Mouse (Mus musculus): Measurements from ENCODE around the gene Tenm3. TPM values are rescaled to one million over a fixed set of nuclear protein-coding genes. Genes with fewer than 3 reads are reported as not detected.

Gene Tenm3
- polyA plus RNA-seq, 1 experiment from 2014 or later: 47.0 TPM

GRCm38 (mm10) chr8:48776081-48776480 lies 67.7 kb downstream of the Tenm3 start:
- Histone ChIP-seq H3K27me3 (ENCODE audit: control insufficient read depth, insufficient read depth, low read length) (no peaks in the 10 kb centered on the region), H3K36me3 (replicated peaks; ENCODE audit: control insufficient read depth, insufficient read depth, low read depth, low read length) (no peaks in the 10 kb centered on the region), H3K4me3 (ENCODE audit: low read depth, low read length) (no peak overlapping the region), H3K9ac (replicated peaks; ENCODE audit: low read length) (no peak overlapping the region), H3K4me2 (ENCODE audit: low read depth, low read length) (no peak overlapping the region), H3K9me3 (replicated peaks; ENCODE audit: control insufficient read depth, low read length) (no peaks in the 10 kb centered on the region), H3K4me1 (ENCODE audit: control insufficient read depth, insufficient read depth, low read length) (no peaks in the 10 kb centered on the region), H3K27ac (replicated peaks; ENCODE audit: low read depth, low read length) (no peak overlapping the region)
- peak; percentile 62 for DNase-seq (ENCODE audit: low spot score)
- 0 out of 2 replicates have a peak, but pooled peaks have one; percentile 42 for ATAC-seq (replicated peaks; ENCODE audit: insufficient number of reproducible peaks, low FRiP score, low TSS enrichment, low read depth)
- WGBS: 43% methylated on average over 9 of the region's 9 CpGs

- H3K4me3 ChIP-seq (ENCODE audit: low read depth, low read length): no peak overlapping the region
- no peaks in the 10 kb centered on the region for H3K9me3 ChIP-seq (replicated peaks; ENCODE audit: control insufficient read depth, low read length)
- 10% methylated on average over 9 of the region's 9 CpGs for WGBS
- ATAC-seq (replicated peaks; ENCODE audit: insufficient number of reproducible peaks, low FRiP score, low TSS enrichment, low read depth): peak; percentile 64
- no peaks in the 10 kb centered on the region for H3K36me3 ChIP-seq (replicated peaks; ENCODE audit: control insufficient read depth, insufficient read depth, low read depth, low read length)
- H3K27ac ChIP-seq (replicated peaks; ENCODE audit: low read depth, low read length): 0 out of 2 replicates have a peak overlapping the region, but pooled peaks have one; percentile 61
- H3K27me3 ChIP-seq (ENCODE audit: control insufficient read depth, insufficient read depth, low read length): no peaks in the 10 kb centered on the region
- H3K4me1 ChIP-seq (ENCODE audit: control insufficient read depth, insufficient read depth, low read length): no peaks in the 10 kb centered on the region
- DNase-seq (ENCODE audit: low spot score): peak; percentile 61
- peak overlapping the region; percentile 17; the same call in 1 of the 2 replicates for H3K4me2 ChIP-seq (ENCODE audit: low read depth, low read length)
- H3K9ac ChIP-seq (replicated peaks; ENCODE audit: low read length): peak overlapping the region; percentile 39; the same call in 1 of the 2 replicates
Observed at GRCm38 (mm10) chr8:48775531-48776037, 68.2 kb downstream of the Tenm3 start.

GRCm38 (mm10) chr8:48774837-48775236 lies 68.9 kb downstream of the Tenm3 start:
- H3K4me3 ChIP-seq (ENCODE audit: low read depth, low read length): no peak overlapping the region
- WGBS: 22% methylated on average over 4 of the region's 4 CpGs
- H3K4me2 ChIP-seq (ENCODE audit: low read depth, low read length): no peak overlapping the region
- ATAC-seq (replicated peaks; ENCODE audit: insufficient number of reproducible peaks, low FRiP score, low TSS enrichment, low read depth) (peak; percentile 14; the same call in 1 of the 2 replicates), DNase-seq (ENCODE audit: low spot score) (peak; percentile 51)
- no peaks in the 10 kb centered on the region for H3K4me1 ChIP-seq (ENCODE audit: control insufficient read depth, insufficient read depth, low read length)
- H3K27me3 ChIP-seq (ENCODE audit: control insufficient read depth, insufficient read depth, low read length): no peaks in the 10 kb centered on the region
- H3K27ac ChIP-seq (replicated peaks; ENCODE audit: low read depth, low read length): no peak overlapping the region
- no peak overlapping the region for H3K9ac ChIP-seq (replicated peaks; ENCODE audit: low read length)
- no peaks in the 10 kb centered on the region for H3K36me3 ChIP-seq (replicated peaks; ENCODE audit: control insufficient read depth, insufficient read depth, low read depth, low read length)
- no peaks in the 10 kb centered on the region for H3K9me3 ChIP-seq (replicated peaks; ENCODE audit: control insufficient read depth, low read length)

DNA sequence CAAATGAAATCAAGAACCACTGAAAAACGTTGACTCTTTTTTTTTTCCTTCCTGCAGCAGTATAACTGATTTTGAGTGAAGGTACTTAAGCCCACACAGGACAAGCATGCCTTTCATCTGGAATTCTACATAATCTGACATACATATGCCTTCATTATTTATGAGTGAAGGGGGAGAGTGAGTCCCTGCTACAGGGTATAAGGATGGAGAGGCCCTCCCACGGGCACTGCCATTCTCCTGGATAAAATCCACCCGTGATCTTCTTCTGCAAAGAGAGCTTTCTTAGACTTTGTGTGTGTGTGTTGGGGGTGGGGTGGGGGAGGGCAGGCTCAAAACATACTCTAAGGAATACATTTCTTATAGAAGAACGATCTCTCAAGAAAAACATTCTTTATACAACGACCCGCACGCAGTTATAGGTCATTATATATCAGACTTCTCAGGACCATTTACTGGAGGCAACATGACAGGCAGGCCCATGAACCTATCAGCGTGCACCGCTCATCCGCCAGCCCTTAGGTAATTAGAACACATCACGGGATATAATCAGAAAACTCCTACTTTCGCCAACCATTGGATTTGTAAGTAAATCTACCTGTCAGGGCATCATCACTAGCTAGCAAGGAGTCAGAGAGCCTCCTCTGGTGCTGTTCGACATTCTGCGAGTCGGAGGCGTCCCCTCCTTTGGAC lies 77.1 kb downstream of the Tenm3 start:
- no peak overlapping the region for H3K9ac ChIP-seq (replicated peaks; ENCODE audit: low read length)
- no peak overlapping the region for H3K4me3 ChIP-seq (ENCODE audit: low read depth, low read length)
- H3K4me1 ChIP-seq (ENCODE audit: control insufficient read depth, insufficient read depth, low read length): no peaks in the 10 kb centered on the region
- no peak overlapping the region for H3K27ac ChIP-seq (replicated peaks; ENCODE audit: low read depth, low read length)
- H3K27me3 ChIP-seq (ENCODE audit: control insufficient read depth, insufficient read depth, low read length): no peaks in the 10 kb centered on the region
- no peak for ATAC-seq (replicated peaks; ENCODE audit: insufficient number of reproducible peaks, low FRiP score, low TSS enrichment, low read depth)
- H3K36me3 ChIP-seq (replicated peaks; ENCODE audit: control insufficient read depth, insufficient read depth, low read depth, low read length): no peaks in the 10 kb centered on the region
- 75% methylated on average over 16 of the region's 16 CpGs for WGBS
- DNase-seq (ENCODE audit: low spot score): no peak
- H3K9me3 ChIP-seq (replicated peaks; ENCODE audit: control insufficient read depth, low read length): no peaks in the 10 kb centered on the region
- H3K4me2 ChIP-seq (ENCODE audit: low read depth, low read length): no peak overlapping the region

- H3K4me2 ChIP-seq (ENCODE audit: low read depth, low read length): no peak overlapping the region
- whole genome bisulfite sequencing: 27% methylated on average over 6 of the region's 6 CpGs
- ATAC-seq (replicated peaks; ENCODE audit: insufficient number of reproducible peaks, low FRiP score, low TSS enrichment, low read depth): peak; percentile 14
Observed at GRCm38 (mm10) chr8:48765212-48765611, 78.5 kb downstream of the Tenm3 start.

DNA sequence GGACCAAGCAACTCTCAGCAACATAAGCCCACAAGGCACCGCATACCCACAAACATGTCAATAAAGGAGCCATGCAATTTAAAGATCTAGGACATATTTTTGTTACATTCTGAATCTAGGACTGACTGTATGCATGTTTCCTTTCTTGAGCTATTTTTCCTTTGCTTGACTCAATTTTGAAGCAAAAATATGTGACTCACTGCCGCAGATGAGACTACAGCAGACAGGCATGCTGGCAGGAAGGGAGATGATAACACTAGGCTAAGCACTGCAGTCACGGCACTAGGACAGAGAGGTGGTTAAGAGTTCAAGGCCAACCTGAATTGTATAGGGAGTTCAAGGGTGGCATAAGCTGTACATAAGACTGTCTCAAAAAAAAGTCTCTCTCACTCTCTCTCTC lies 79.7 kb downstream of the Tenm3 start:
- ATAC-seq (replicated peaks; ENCODE audit: insufficient number of reproducible peaks, low FRiP score, low TSS enrichment, low read depth) (no peak), DNase-seq (ENCODE audit: low spot score) (no peak)
- WGBS: 89% methylated on average over 3 of the region's 3 CpGs
- Histone ChIP-seq H3K9me3 (replicated peaks; ENCODE audit: control insufficient read depth, low read length) (no peaks in the 10 kb centered on the region), H3K27ac (replicated peaks; ENCODE audit: low read depth, low read length) (no peak overlapping the region), H3K4me3 (ENCODE audit: low read depth, low read length) (no peak overlapping the region), H3K27me3 (ENCODE audit: control insufficient read depth, insufficient read depth, low read length) (no peaks in the 10 kb centered on the region), H3K36me3 (replicated peaks; ENCODE audit: control insufficient read depth, insufficient read depth, low read depth, low read length) (no peaks in the 10 kb centered on the region), H3K4me2 (ENCODE audit: low read depth, low read length) (no peak overlapping the region), H3K9ac (replicated peaks; ENCODE audit: low read length) (no peak overlapping the region), H3K4me1 (ENCODE audit: control insufficient read depth, insufficient read depth, low read length) (no peaks in the 10 kb centered on the region)

More at GRCm38 (mm10) chr8:48765212-48765611, 78.5 kb downstream of the Tenm3 start:
- no peaks in the 10 kb centered on the region for H3K9me3 ChIP-seq (replicated peaks; ENCODE audit: control insufficient read depth, low read length)
- no peaks in the 10 kb centered on the region for H3K27me3 ChIP-seq (ENCODE audit: control insufficient read depth, insufficient read depth, low read length)
- H3K36me3 ChIP-seq (replicated peaks; ENCODE audit: control insufficient read depth, insufficient read depth, low read depth, low read length): no peaks in the 10 kb centered on the region
- peak; percentile 64 for DNase-seq (ENCODE audit: low spot score)
- H3K27ac ChIP-seq (replicated peaks; ENCODE audit: low read depth, low read length): no peak overlapping the region
- no peak overlapping the region for H3K9ac ChIP-seq (replicated peaks; ENCODE audit: low read length)
- no peak overlapping the region for H3K4me3 ChIP-seq (ENCODE audit: low read depth, low read length)
- no peaks in the 10 kb centered on the region for H3K4me1 ChIP-seq (ENCODE audit: control insufficient read depth, insufficient read depth, low read length)

GRCm38 (mm10) chr8:48756874-48757273 lies 86.9 kb downstream of the Tenm3 start:
- WGBS: 81% methylated on average over 2 of the region's 2 CpGs
- H3K4me1 ChIP-seq (ENCODE audit: control insufficient read depth, insufficient read depth, low read length): no peaks in the 10 kb centered on the region
- H3K36me3 ChIP-seq (replicated peaks; ENCODE audit: control insufficient read depth, insufficient read depth, low read depth, low read length): no peaks in the 10 kb centered on the region
- H3K4me2 ChIP-seq (ENCODE audit: low read depth, low read length): no peak overlapping the region
- DNase-seq (ENCODE audit: low spot score) (no peak), ATAC-seq (replicated peaks; ENCODE audit: insufficient number of reproducible peaks, low FRiP score, low TSS enrichment, low read depth) (no peak)
- no peak overlapping the region for H3K4me3 ChIP-seq (ENCODE audit: low read depth, low read length)
- no peaks in the 10 kb centered on the region for H3K27me3 ChIP-seq (ENCODE audit: control insufficient read depth, insufficient read depth, low read length)
- H3K9me3 ChIP-seq (replicated peaks; ENCODE audit: control insufficient read depth, low read length): no peaks in the 10 kb centered on the region
- no peak overlapping the region for H3K9ac ChIP-seq (replicated peaks; ENCODE audit: low read length)
- no peak overlapping the region for H3K27ac ChIP-seq (replicated peaks; ENCODE audit: low read depth, low read length)

- no peak overlapping the region for H3K4me2 ChIP-seq (ENCODE audit: low read depth, low read length)
- no peak overlapping the region for H3K9ac ChIP-seq (replicated peaks; ENCODE audit: low read length)
- DNase-seq (ENCODE audit: low spot score) (no peak), ATAC-seq (replicated peaks; ENCODE audit: insufficient number of reproducible peaks, low FRiP score, low TSS enrichment, low read depth) (no peak)
- no peaks in the 10 kb centered on the region for H3K4me1 ChIP-seq (ENCODE audit: control insufficient read depth, insufficient read depth, low read length)
- no peak overlapping the region for H3K27ac ChIP-seq (replicated peaks; ENCODE audit: low read depth, low read length)
- WGBS: 65% methylated on average over 7 of the region's 7 CpGs
- no peak overlapping the region for H3K4me3 ChIP-seq (ENCODE audit: low read depth, low read length)
- no peaks in the 10 kb centered on the region for H3K9me3 ChIP-seq (replicated peaks; ENCODE audit: control insufficient read depth, low read length)
- H3K36me3 ChIP-seq (replicated peaks; ENCODE audit: control insufficient read depth, insufficient read depth, low read depth, low read length): no peaks in the 10 kb centered on the region
- no peaks in the 10 kb centered on the region for H3K27me3 ChIP-seq (ENCODE audit: control insufficient read depth, insufficient read depth, low read length)
Observed at GRCm38 (mm10) chr8:48755492-48755891, 88.3 kb downstream of the Tenm3 start.

Measured in embryonic facial prominence, embryonic 11.5 days (tissue).